Mouse (Mus musculus) frontal cortex, adult 2 months (tissue): ENCODE measurements at regions not wholly inside any gene's neighbourhood (a gene's known extent, or its start where the extent isn't known, plus 50 kb on each side); places are given as distances from the start of the nearest gene placed in this dataset.
"Not testable (repeated sequence)": the region's sequence is repeated elsewhere in the genome, so short reads cannot be mapped to it uniquely, and the experiment has no call there.

Experiments used
- DNase-seq, 2 experiments: peaks; one replicate each; pipeline ENCODE4 v3.0.0; 2022; ENCODE audit warnings: low spot score in 1 of 2; ENCODE audit errors: extremely low spot score in 1 of 2

GRCm38 (mm10) chr8:34669146-34669545, 557.6 kb upstream of the Gm10131 start:
- DNase-seq: no peak

GRCm38 (mm10) chr8:34664429-34664828, 552.9 kb upstream of the Gm10131 start:
- DNase-seq: no peak

DNA sequence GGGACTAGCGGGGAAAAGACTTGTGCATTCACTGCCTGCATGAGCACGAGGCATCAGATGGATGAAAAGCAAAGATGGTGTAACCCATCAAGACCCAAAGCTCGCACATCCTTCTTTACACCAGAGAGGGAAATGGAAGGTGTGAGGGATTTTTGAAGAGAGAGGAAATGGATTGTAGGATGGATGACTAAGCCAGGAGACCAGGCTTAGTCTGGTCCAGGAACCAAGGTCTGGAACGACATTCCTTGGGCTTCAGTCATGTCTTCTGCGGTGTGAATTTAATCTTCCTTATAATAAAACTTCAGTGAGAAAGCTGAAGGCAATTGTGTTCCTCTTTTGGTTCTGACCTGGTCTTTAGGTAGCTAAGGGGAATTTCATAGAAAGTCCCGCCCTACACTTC, 551.0 kb upstream of the Gm10131 start:
- no peak for DNase-seq

GRCm38 (mm10) chr8:34651750-34652149, 540.2 kb upstream of the Gm10131 start:
- no peak for DNase-seq

DNA sequence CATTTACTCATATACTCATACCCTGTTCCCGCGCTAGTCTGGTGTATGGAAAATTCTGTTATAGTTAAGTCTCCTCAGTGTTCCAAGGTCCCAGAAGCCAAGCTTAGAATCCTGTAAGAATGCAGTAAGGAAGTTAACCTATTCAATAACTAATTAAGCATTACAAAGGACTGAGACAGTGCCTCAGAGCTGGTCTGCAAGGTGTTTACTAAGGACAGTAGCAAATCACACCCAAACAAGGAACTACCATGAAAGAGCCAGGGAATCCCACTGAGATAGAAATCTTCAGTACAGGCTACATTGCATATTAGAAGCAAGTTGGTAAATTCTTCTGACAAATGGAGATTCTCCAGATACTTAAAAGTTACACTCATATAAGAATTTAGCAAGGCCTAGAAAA, 516.7 kb upstream of the Gm10131 start:
- DNase-seq: not testable (repeated sequence)

DNA sequence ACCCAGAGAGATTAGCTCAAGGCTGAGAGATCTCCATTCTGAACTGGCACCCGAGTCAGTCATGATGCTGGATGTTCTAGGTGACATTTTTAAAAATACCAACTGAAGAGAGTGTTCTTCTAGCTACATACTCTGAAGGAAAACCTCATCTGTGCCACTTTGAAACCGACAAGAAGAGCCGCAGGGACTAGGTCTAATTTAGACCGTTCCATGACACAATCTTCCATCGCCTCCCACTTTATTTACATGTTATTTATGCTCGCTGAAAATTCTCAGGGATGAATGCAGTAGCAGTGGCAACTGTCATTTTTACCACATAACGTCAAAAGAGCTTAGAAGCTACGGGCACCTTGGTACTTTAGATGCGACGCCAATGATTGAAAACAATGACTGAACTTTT, 514.1 kb upstream of the Gm10131 start:
- peak; percentile 27 to 31 for DNase-seq

- DNase-seq: no peak
These were observed 512.2 kb upstream of the Gm10131 start for GRCm38 (mm10) chr8:34623783-34624182.

DNA sequence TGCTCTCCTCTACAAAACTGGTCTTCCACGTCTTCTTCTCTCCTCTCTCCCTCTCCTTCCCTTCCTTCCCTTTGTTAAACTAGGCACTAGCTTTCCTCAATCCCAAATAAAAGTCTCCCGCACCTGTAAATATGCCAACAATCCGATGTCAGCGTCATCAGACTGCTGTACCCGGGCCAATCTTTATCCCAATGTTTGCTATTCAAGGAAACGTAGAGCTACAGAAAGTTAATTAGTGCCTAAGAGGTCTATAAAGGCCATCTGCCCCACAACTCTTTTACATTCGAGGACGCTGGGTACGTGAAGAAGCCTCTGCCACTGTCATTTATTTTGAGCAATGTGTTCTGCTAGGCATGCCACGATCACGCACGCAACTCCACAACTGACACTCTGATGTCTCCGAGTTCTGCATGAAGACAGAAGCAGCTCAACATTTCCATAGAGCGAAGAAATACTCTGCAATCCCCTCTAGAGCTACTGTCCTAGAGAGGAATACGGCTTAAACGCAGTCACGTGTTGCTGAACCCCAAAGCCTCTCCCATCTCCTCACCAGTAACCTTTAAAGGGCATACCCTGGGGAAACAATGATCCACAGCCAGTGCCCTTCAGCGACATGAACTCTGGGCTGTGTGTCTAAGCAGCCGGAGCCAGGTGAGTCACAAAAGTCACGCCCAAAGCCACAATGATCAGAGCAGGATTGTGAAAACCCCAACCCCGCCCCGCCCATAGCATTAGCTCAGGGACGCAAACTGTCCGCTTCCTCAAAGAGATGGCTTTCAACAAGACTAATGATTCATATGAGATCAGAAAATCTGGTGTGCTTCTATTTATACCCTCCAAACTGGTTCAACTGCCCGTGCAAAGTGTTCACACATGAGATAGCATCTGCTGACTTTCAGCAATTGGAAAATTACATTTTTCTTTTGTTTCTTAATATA, 510.9 kb upstream of the Gm10131 start:
- no peak for DNase-seq

DNA sequence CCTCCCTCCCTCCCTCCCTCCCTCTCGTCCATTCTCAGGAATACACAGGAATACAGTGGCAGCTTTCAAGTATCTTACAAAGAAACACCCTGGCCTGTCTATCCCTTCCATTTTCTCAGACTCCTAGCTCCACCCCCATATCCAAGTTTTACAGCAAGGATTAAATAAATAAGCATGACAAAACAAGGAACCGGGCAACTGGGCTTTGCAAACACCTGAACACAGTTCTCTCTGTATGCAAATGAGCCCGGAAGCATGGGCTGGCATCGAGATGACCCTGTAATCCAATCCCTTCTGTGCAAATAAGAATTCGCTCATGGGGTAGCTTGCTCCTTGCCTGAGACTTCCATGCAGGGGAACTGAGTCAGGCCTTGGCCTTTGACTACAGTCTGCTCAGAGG, 506.5 kb upstream of the Gm10131 start:
- DNase-seq: no peak

DNA sequence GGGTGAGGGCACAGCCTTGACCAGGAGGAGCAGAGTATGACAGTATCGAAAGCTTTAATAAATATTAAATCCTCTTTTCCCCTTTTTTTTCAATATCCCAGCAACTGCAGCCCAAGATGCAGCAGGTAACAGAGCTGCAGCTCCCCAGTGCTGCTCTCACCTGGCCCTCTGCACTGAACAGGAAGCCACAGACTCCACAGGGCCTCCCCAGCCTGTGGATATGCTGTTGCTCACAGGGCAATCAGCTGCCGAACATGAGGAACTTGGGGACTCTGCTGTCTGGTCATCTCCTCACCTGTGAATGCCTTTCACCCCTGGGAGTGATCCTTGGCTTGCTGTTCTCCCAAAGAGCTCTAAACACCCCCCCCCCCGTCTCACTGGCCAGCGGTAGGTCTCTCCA, 503.4 kb upstream of the Gm10131 start:
- DNase-seq: no peak

GRCm38 (mm10) chr8:34614031-34614526, 502.5 kb upstream of the Gm10131 start:
- DNase-seq: no peak

DNA sequence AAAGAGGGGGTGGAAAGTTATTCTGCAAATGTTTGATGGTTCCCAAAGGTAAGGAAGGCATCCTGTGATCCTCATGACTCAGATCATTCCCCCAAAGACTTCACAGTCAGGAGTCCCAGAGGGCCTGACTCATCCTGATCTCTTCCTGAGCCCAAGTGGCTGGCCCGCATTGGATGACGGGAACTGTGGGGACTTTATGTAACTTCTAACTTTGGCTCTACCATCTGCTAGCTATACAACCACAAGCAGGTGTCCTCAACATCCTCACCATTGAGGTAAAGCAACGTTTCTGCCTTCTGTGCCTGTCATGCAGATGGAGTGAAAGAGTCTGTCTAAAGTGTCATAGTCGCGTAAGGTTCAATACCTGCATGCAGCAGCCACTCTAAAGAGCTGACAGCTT, 501.6 kb upstream of the Gm10131 start:
- DNase-seq: peak; percentile 46 to 75

GRCm38 (mm10) chr8:34612396-34612795, 500.9 kb upstream of the Gm10131 start:
- DNase-seq: no peak

GRCm38 (mm10) chr8:34610186-34610585, 498.6 kb upstream of the Gm10131 start:
- no peak for DNase-seq

DNA sequence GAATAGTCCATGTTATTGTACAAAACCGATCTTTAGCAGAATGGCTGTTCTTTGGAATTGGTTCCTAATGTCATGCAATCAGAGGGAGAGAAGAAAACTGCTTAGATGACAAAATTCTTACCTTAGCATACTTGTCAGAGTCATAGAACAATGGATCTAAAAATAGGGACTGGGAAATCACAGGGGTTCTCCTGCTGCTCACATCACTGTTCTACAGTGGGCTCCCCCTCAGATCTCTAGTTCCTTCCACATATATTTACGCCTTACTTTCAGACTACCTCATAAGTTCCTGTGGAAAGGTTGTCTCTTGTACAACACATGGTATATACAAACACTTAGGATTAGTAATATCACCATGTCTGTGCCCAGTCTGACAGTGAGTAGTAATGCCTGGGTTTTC, 495.9 kb upstream of the Gm10131 start:
- no peak for DNase-seq

- no peak for DNase-seq
These were observed 493.5 kb upstream of the Gm10131 start for GRCm38 (mm10) chr8:34605031-34605430.

DNA sequence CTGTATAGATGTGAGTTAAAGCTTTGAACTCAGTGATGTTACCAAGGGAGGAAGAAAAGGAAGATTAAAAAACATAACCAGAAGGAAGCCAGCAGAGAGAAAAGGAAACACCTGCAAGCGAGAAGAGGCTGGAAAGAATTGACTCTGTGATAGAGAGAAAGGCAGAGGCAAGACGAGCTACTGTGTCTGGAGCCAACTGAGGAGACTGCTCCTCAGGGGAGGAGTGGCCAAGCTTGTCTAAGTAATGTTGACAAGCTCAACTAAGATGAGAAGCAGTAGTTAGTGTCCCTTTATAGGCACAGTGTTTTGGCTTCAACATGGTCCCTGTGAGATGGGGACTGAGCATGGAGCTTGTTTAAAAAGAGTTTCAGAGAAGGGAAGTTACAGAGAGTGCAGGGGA, 493.0 kb upstream of the Gm10131 start:
- no peak for DNase-seq

DNA sequence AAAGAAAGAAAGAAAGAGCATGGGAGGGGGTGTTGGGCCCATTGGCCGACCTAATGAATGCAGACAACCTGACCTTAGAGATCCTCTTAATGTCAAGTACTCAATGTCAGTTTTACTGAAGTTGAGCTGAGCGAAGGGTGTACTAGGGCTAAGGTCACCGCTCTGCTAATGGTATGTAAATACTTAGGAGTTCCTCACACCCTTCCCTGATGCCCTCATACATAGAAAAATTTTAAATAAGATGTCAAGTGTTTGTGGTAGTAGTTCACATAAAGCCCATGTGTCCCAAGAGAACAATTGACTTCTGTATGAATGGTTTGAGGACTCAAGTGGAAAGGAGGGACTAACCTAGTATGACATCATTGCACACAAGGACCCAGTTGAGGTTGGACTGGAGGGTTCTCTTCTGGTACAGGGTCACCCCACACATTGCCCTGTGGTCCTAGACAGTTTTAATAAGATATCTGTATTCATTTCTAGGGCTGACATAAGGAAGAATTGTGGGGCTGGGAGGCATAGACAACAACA, 490.0 kb upstream of the Gm10131 start:
- no peak for DNase-seq

- no peak for DNase-seq
These were observed 489.3 kb upstream of the Gm10131 start for GRCm38 (mm10) chr8:34600880-34601279.

- peak in 1 of 2 experiments; percentile 53 for DNase-seq
These were observed 485.1 kb upstream of the Gm10131 start for GRCm38 (mm10) chr8:34596593-34596992.

DNA sequence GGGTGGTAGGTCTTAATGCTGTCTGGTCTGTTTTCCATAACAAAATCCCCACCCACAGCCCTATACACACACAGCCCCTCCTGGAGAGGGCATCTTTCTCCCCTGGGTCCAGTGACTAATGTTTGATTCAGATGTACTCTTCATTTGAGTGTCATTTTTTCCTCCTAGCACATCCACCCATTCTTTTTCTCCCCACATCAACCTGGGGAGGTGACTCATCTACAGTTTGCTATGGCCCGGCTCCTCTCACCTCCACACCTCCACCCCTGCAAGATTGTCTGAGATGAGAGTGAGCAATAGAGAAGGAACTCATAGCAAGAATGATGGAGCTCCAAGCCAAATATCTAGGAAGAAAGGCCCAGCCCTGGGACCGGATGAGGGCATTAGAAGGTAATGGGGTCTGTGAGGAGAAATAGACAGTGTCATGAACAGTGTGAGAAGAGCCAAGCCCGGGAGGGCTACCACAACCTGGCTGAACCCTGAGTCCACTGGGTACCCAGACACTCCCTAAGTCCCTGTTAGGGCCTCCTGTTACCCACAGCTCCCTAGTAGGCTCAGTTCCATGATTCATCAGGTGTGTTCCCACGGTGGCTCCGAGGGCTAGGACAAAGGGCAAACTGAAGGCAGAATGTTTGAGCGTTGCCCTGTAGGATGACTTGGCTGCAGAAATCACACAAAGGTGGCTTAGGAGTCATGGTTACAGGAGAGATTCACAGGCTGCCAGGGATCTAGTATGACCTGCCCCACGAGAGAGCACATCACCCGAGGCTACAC, 479.6 kb upstream of the Gm10131 start:
- DNase-seq: peak in 1 of 2 experiments; percentile 29
